Mouse (Mus musculus) thymus, postnatal 14 days (tissue): Measurements from ENCODE around the gene Clcnkb.

ENCODE experiments used
- DNase-seq: peaks from one replicate; pipeline ENCODE4 v3.0.0; 2021

Clcnkb gene

GRCm38 (mm10) chr4:141400171-141400570 lies 15.6 kb downstream of the Clcnkb start:
- no peak for DNase-seq

- no peak for DNase-seq
These were observed 17.3 kb downstream of the Clcnkb start, which contains the start of gene Clcnka for GRCm38 (mm10) chr4:141398545-141398944. Clcnka (minus strand) TSS chr4:141398724.

GRCm38 (mm10) chr4:141397861-141398260 lies 18.0 kb downstream of the Clcnkb start:
- DNase-seq = no peak

- peak; percentile 23 for DNase-seq
These were observed 21.1 kb downstream of the Clcnkb start for GRCm38 (mm10) chr4:141394751-141395150.

- DNase-seq = no peak
These were observed 24.5 kb downstream of the Clcnkb start for GRCm38 (mm10) chr4:141391293-141391692.

- DNase-seq = no peak
These were observed 26.3 kb downstream of the Clcnkb start for GRCm38 (mm10) chr4:141389366-141390150.

- no peak for DNase-seq
These were observed 27.9 kb downstream of the Clcnkb start for GRCm38 (mm10) chr4:141387933-141388332.

- DNase-seq = peak; percentile 77
These were observed 28.6 kb downstream of the Clcnkb start for GRCm38 (mm10) chr4:141387093-141387784.

- no peak for DNase-seq
These were observed 29.7 kb downstream of the Clcnkb start for GRCm38 (mm10) chr4:141386150-141386549.

GRCm38 (mm10) chr4:141385275-141385674 lies 30.5 kb downstream of the Clcnkb start:
- DNase-seq = peak; percentile 55

GRCm38 (mm10) chr4:141382406-141382805 lies 33.4 kb downstream of the Clcnkb start:
- peak; percentile 64 for DNase-seq

- no peak for DNase-seq
These were observed 36.1 kb downstream of the Clcnkb start for GRCm38 (mm10) chr4:141379674-141380073.

GRCm38 (mm10) chr4:141372426-141372825 lies 43.4 kb downstream of the Clcnkb start:
- DNase-seq = no peak

- peak; percentile 32 for DNase-seq
These were observed 47.6 kb downstream of the Clcnkb start, which contains the start of gene Fam131c for GRCm38 (mm10) chr4:141367997-141368791. Fam131c (plus strand) TSS chr4:141368220.

- no peak for DNase-seq
These were observed 49.9 kb downstream of the Clcnkb start for GRCm38 (mm10) chr4:141365876-141366275.

- no peak for DNase-seq
These were observed 50.7 kb downstream of the Clcnkb start for GRCm38 (mm10) chr4:141365126-141365525.

- peak; percentile 68 for DNase-seq
These were observed 52.8 kb downstream of the Clcnkb start for GRCm38 (mm10) chr4:141362937-141363548.

- DNase-seq = peak; percentile 38
These were observed 55.0 kb downstream of the Clcnkb start for GRCm38 (mm10) chr4:141360846-141361245.

GRCm38 (mm10) chr4:141359222-141359621 lies 56.6 kb downstream of the Clcnkb start:
- DNase-seq = no peak

- DNase-seq = no peak
These were observed 58.0 kb downstream of the Clcnkb start for GRCm38 (mm10) chr4:141357811-141358210.
